Mouse (Mus musculus) bone marrow macrophage, adult 2 months (primary cell): Measurements from ENCODE around the gene Gp9. TPM values are rescaled to one million over a fixed set of nuclear protein-coding genes. Genes with fewer than 3 reads are reported as not detected.

Experiments used
- H3K27ac ChIP-seq: 2 replicates; pipeline ENCODE4 v1.5.1; 2012; ENCODE audit warnings: low read depth, low read length; ENCODE audit not compliant: insufficient read depth
- H3K4me1 ChIP-seq: 2 replicates; pipeline ENCODE4 v1.6.1; 2012; ENCODE audit warnings: low read length; ENCODE audit not compliant: control insufficient read depth, insufficient read depth
- H3K4me3 ChIP-seq: 2 replicates; pipeline ENCODE4 v1.5.1; 2012; ENCODE audit warnings: mild to moderate bottlenecking, low read length, moderate library complexity; ENCODE audit not compliant: insufficient read depth
- CTCF ChIP-seq: IDR thresholded peaks from 2 replicates; pipeline ENCODE4 v1.5.1; 2012; ENCODE audit warnings: low read depth, mild to moderate bottlenecking, low read length, moderate library complexity
- POLR2A ChIP-seq: IDR thresholded peaks from 2 replicates; pipeline ENCODE4 v1.6.1; 2012; ENCODE audit warnings: mild to moderate bottlenecking, low read depth, low read length, borderline replicate concordance
- polyA plus RNA-seq: library from polyadenylated mRNA; stranded (reverse); fragments of >200 nt; gene quantifications from 2 replicates; pipeline ENCODE4 v1.2.4, GENCODE M21; 2012; ENCODE audit not compliant: missing spikeins, insufficient read depth, insufficient read length

Gp9 gene
- polyA plus RNA-seq, 1 experiment = not detected

DNA sequence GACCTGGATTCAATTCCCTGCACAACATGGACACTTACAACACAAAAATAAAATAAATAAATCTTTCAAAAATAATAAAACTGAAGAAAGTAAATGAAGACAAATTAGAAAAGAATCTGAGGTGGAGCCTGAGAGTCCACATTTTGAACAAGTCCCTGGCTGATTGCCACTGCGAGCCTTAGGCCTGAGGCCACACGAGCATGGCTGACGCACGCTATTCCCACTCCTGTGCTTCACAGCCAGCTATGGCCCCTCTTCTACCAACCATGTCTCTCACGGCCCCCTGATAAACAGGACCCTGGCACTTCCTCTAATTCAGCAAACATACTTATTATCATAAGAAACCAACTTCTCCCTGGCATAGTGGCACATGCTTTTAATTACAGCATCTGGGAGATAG, 8.7 kb downstream of the Gp9 start:
- TF ChIP-seq POLR2A = no peak
- TF ChIP-seq CTCF = no peak
- H3K27ac ChIP-seq = no peak overlapping the region
- no peak overlapping the region for H3K4me3 ChIP-seq
- peaks cover 12% of the 10 kb centered on the region for H3K4me1 ChIP-seq

- no peak for TF ChIP-seq CTCF
- TF ChIP-seq POLR2A = no peak
- no peak overlapping the region for H3K4me3 ChIP-seq
- H3K27ac ChIP-seq = no peak overlapping the region
- H3K4me1 ChIP-seq = peaks cover 12% of the 10 kb centered on the region
These were observed 9.4 kb downstream of the Gp9 start for GRCm38 (mm10) chr6:87787108-87787890.

DNA sequence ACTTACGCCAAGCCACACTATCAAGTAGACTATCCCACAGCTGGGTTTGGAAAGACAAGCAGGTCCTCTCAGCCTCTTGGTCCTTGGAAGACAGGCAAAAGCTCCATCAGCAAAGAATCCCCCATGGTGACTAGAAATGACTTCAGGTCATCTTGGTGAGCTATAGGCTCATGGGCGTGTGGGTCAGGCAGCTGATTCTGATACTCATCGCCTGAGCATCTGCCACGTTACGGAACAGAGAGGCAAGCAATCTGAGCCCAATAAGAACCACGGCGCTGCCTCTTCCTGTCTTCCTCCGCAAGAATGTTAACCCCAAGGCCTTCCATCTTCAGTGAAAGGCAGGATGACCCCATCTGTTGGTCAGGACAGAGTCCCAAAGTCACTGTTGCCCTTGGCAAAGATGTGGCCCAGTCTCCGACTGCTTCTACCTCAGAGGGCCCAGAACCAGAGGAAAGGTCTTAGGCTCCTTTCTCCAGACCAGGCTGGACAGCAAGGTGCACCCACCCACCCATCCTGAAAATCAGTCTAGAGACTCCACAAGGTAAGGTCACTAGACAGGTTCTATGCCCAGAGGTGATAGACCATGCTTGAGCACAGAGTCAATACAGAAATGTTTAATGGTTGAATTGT, 10.5 kb downstream of the Gp9 start:
- Histone ChIP-seq H3K4me1 (peaks cover 12% of the 10 kb centered on the region), H3K27ac (no peak overlapping the region), H3K4me3 (no peak overlapping the region)
- TF ChIP-seq POLR2A = no peak
- TF ChIP-seq CTCF = no peak

GRCm38 (mm10) chr6:87788896-87789587, 11.2 kb downstream of the Gp9 start:
- H3K27ac ChIP-seq = no peak overlapping the region
- TF ChIP-seq POLR2A (no peak), CTCF (no peak)
- no peak overlapping the region for H3K4me3 ChIP-seq
- peaks cover 12% of the 10 kb centered on the region for H3K4me1 ChIP-seq

- H3K27ac ChIP-seq = no peak overlapping the region
These were observed 11.9 kb downstream of the Gp9 start for GRCm38 (mm10) chr6:87789791-87790190.

GRCm38 (mm10) chr6:87790779-87791480, 13.1 kb downstream of the Gp9 start:
- no peak overlapping the region for H3K27ac ChIP-seq
- TF ChIP-seq POLR2A = no peak
- no peak for TF ChIP-seq CTCF
- peaks cover 15% of the 10 kb centered on the region for H3K4me1 ChIP-seq
- H3K4me3 ChIP-seq = no peak overlapping the region

More at GRCm38 (mm10) chr6:87789791-87790190, 11.9 kb downstream of the Gp9 start:
- Histone ChIP-seq H3K4me3 (no peak overlapping the region), H3K4me1 (peaks cover 12% of the 10 kb centered on the region)
- no peak for TF ChIP-seq CTCF
- no peak for TF ChIP-seq POLR2A

- no peak for TF ChIP-seq POLR2A
- no peak for TF ChIP-seq CTCF
- H3K4me3 ChIP-seq = no peak overlapping the region
- H3K27ac ChIP-seq = no peak overlapping the region
- H3K4me1 ChIP-seq = peaks cover 15% of the 10 kb centered on the region
These were observed 14.0 kb downstream of the Gp9 start for GRCm38 (mm10) chr6:87791826-87792225.

DNA sequence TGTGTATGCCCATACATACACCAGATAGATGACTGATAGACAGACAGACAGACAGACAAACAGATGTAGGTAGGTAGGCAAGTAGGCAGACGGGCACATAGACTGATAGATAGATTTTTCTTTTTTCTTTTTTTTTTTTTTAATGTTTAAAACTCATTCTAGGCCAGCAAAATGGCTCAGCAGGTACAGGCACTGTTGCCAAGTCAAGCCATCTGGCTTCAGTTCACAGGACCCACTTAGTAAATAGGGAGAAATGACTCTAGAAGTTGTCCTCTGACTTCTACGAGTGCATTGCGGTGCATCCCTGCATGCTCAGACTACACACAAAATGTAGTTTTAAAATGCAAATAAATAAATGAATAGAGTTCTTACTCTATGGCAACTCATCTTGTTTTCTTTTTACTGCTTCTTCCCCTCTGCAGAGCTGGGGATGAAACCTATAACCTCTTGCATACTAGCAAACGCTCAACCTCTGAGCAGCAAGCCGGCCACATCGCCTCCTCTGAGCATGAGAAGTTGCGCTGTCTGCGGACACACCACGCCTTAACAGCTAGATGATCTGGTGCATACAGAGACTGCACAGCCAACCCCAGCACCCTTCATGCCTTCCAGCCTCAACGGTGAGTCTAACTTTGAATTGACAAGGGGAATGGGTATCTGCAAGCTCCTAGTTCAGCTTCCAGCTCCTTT, 16.1 kb downstream of the Gp9 start:
- Histone ChIP-seq H3K27ac (no peak overlapping the region), H3K4me3 (no peak overlapping the region), H3K4me1 (peaks cover 13% of the 10 kb centered on the region)
- TF ChIP-seq POLR2A (no peak), CTCF (no peak)

GRCm38 (mm10) chr6:87795385-87796150, 17.7 kb downstream of the Gp9 start:
- TF ChIP-seq CTCF = no peak
- TF ChIP-seq POLR2A = no peak
- peaks cover 2% of the 10 kb centered on the region; the same call in 1 of the 2 replicates for H3K4me1 ChIP-seq
- H3K4me3 ChIP-seq = no peak overlapping the region
- no peak overlapping the region for H3K27ac ChIP-seq
